Mouse (Mus musculus) kidney, postnatal 10 days (tissue): ENCODE measurements around the gene Gtsf1l.

Experiments
- DNase-seq: peaks from one replicate; pipeline ENCODE4 v3.0.0; 2021; ENCODE audit warnings: mixed read lengths

Gene Gtsf1l

DNA sequence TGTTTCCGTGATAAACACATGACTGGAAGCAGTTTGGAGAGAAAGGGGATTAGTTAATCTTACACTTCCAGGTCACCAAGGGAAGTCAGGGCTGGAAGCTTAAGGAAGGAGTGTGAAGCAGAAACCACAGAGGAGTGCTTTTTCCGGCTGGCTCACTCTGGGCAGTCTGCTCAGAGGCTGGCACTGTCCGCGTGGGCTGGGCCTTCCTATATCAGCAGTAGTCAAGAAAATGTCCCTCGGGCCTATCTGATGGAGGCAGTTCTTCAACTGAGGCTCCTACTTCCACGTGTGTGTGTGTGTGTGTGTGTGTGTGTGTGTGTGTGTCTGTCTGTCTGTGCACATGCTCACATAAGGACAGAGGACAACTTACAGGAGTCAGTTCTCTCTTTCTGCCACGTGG, 47.7 kb downstream of the Gtsf1l start:
- no peak for DNase-seq
